Mouse (Mus musculus): ENCODE data around the gene Actr1a. TPM values are rescaled to one million over a fixed set of nuclear protein-coding genes. Genes with fewer than 3 reads are reported as not detected.

Actr1a gene
- polyA plus RNA-seq, 1 experiment from 2014 or later = 56.1 TPM

DNA sequence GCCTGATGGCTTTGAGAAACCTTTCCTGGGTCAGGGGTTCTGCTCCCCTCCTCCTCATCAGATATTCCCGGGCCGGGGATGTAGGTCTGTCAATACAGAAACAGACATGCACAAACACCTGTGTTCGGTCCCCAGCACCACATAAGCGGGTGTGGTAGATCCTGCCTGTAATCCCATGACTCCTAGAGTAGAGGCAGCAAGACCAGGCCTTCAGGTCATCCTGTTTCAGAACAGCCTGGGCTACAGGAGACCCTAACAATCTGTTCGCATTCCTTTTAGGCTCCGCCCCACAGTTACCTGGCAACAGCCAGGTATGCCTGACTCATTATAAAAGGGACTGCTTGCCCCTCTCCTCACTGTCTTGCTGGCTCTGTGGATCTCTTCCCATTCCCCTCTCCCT is 46.0 kb downstream of the Actr1a start:
- Histone ChIP-seq H3K4me3 (replicated peaks) (peak overlapping the region; percentile 70), H3K27me3 (peaks cover 30% of the 10 kb centered on the region), H3K4me2 (peak overlapping the region; percentile 89), H3K4me1 (replicated peaks) (peaks cover 62% of the 10 kb centered on the region), H3K9me3 (replicated peaks) (no peaks in the 10 kb centered on the region), H3K36me3 (no peaks in the 10 kb centered on the region), H3K9ac (peak overlapping the region; percentile 73), H3K27ac (no peak overlapping the region)
- 48% methylated on average over 6 of the region's 6 CpGs for WGBS (ENCODE audit: insufficient replicate concordance)
- ATAC-seq (ENCODE audit: low read depth) (no peak), DNase-seq (no peak)

- WGBS (ENCODE audit: insufficient replicate concordance) = under 1% methylated on average over 78 of the region's 78 CpGs
- H3K36me3 ChIP-seq = no peaks in the 10 kb centered on the region
- peaks cover 30% of the 10 kb centered on the region for H3K27me3 ChIP-seq
- H3K4me2 ChIP-seq = peak overlapping the region; percentile 89
- peak overlapping the region; percentile 73 for H3K9ac ChIP-seq
- H3K4me1 ChIP-seq (replicated peaks) = peaks cover 69% of the 10 kb centered on the region
- DNase-seq (no peak), ATAC-seq (ENCODE audit: low read depth) (peak; percentile 63)
- peak overlapping the region; percentile 62 for H3K27ac ChIP-seq
- H3K4me3 ChIP-seq (replicated peaks) = peak overlapping the region; percentile 70
- no peaks in the 10 kb centered on the region for H3K9me3 ChIP-seq (replicated peaks)
These were observed 46.6 kb downstream of the Actr1a start for GRCm38 (mm10) chr19:46348761-46349458.

GRCm38 (mm10) chr19:46347936-46348668 is 47.4 kb downstream of the Actr1a start:
- WGBS (ENCODE audit: insufficient replicate concordance) = 29% methylated on average over 14 of the region's 14 CpGs
- Histone ChIP-seq H3K27me3 (peaks cover 30% of the 10 kb centered on the region), H3K36me3 (no peaks in the 10 kb centered on the region), H3K9me3 (replicated peaks) (no peaks in the 10 kb centered on the region), H3K4me2 (peak overlapping the region; percentile 89), H3K27ac (peak overlapping the region; percentile 62), H3K4me1 (replicated peaks) (peaks cover 74% of the 10 kb centered on the region), H3K9ac (peak overlapping the region; percentile 73), H3K4me3 (replicated peaks) (peak overlapping the region; percentile 70)
- ATAC-seq (ENCODE audit: low read depth) (peak; percentile 13; the same call in 1 of the 2 replicates), DNase-seq (no peak)

DNA sequence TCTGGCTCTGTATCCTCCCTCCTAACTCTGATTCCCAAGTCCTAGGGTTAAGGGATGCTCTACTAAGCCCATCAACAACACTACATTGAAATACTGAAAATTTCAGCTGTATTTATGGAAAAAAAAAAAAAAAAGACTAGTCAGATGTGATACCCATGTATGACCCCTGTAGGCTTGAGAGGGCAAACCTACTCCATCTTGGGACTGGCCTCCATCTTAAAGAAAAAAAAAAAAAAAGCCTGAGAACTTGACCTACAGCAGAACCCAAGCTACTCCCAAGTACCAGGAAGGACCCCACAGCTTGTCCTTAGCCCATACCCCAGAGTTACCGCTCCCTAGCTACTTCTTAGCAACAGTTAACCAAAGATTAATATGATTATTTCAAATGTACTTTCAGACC is 48.4 kb downstream of the Actr1a start:
- peaks cover 68% of the 10 kb centered on the region for H3K4me1 ChIP-seq (replicated peaks)
- 88% methylated on average over 1 of the region's 1 CpGs for WGBS (ENCODE audit: insufficient replicate concordance)

DNA sequence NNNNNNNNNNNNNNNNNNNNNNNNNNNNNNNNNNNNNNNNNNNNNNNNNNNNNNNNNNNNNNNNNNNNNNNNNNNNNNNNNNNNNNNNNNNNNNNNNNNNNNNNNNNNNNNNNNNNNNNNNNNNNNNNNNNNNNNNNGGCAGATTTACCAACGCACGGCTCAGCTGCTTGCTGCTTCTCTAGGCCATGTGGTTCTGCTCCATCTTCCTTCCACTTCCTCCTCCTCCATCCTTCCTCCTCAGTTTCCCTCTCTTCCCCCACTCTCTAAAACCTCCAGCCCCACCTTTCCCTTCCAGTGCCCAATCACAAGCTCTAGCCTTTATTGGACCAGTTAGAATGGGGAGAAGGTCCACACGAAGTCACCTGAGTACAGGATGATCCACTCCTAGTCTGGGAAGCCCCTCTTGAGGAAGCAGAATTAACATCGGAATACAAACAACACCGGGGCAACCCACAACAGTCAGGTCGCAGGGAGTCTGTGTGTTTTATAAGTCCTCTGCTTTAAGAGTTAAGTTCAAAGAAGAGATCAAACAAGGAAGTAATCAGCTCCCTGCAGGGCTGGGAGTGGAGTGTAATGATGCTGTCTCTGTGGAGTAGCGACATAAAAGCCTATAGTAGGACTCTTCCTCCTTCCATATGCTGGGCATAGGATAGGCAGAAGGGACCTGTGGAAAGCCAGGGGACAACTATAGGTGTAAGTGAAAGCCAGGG is 50.7 kb downstream of the Actr1a start:
- Histone ChIP-seq H3K4me1 (replicated peaks) (peaks cover 79% of the 10 kb centered on the region), H3K9ac (no peak overlapping the region), H3K27ac (no peak overlapping the region), H3K9me3 (replicated peaks) (no peaks in the 10 kb centered on the region), H3K27me3 (peaks cover 17% of the 10 kb centered on the region), H3K4me2 (no peak overlapping the region), H3K4me3 (replicated peaks) (no peak overlapping the region), H3K36me3 (no peaks in the 10 kb centered on the region)
- WGBS (ENCODE audit: insufficient replicate concordance) = 31% methylated on average over 7 of the region's 7 CpGs
- DNase-seq = no peak
- ATAC-seq (ENCODE audit: low read depth) = no peak

More for the DNA sequence above, 48.4 kb downstream of the Actr1a start:
- H3K27me3 ChIP-seq = peaks cover 30% of the 10 kb centered on the region
- H3K9ac ChIP-seq = no peak overlapping the region
- DNase-seq (no peak), ATAC-seq (ENCODE audit: low read depth) (no peak)
- H3K27ac ChIP-seq = no peak overlapping the region
- H3K4me2 ChIP-seq = no peak overlapping the region
- no peaks in the 10 kb centered on the region for H3K36me3 ChIP-seq
- H3K9me3 ChIP-seq (replicated peaks) = no peaks in the 10 kb centered on the region
- H3K4me3 ChIP-seq (replicated peaks) = no peak overlapping the region

DNA sequence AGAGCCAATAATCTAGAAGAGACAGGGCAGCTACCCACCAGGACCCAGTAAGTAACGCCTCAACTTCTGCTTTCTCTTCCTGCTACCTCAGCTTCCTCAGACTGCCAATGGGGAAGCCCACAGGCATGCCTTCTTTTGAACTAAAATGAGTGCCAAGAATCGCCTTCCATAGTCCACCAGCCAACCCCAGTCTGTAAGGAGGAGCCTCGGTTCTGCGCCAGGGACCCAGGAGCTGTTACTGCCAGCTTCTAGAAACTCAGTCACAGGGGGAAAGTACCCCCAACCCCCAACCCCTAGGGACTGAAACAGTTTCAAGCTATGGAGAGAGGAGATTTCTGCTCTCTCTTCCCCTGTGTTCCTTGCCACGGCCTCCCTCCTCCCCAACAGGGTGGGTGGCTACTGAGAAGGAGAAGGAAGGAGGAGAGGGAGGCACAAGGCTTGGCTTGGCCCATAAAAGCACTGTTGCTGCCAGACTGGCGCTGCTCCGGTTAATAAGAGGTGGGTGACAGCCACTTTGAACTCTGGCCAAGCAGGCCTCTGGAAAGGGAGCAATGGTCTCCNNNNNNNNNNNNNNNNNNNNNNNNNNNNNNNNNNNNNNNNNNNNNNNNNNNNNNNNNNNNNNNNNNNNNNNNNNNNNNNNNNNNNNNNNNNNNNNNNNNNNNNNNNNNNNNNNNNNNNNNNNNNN is 56.1 kb downstream of the Actr1a start:
- Histone ChIP-seq H3K4me3 (replicated peaks) (peak overlapping the region; percentile 46), H3K27ac (peak overlapping the region; percentile 77), H3K4me2 (peak overlapping the region; percentile 79), H3K9me3 (replicated peaks) (no peaks in the 10 kb centered on the region), H3K36me3 (no peaks in the 10 kb centered on the region), H3K27me3 (no peaks in the 10 kb centered on the region), H3K4me1 (replicated peaks) (peaks cover 64% of the 10 kb centered on the region), H3K9ac (peak overlapping the region; percentile 46)
- DNase-seq (no peak), ATAC-seq (ENCODE audit: low read depth) (peak; percentile 0; the same call in 1 of the 2 replicates)
- WGBS (ENCODE audit: insufficient replicate concordance) = 34% methylated on average over 7 of the region's 7 CpGs

GRCm38 (mm10) chr19:46338942-46339286 is 56.6 kb downstream of the Actr1a start:
- H3K36me3 ChIP-seq = no peaks in the 10 kb centered on the region
- H3K27me3 ChIP-seq = no peaks in the 10 kb centered on the region
- peaks cover 58% of the 10 kb centered on the region for H3K4me1 ChIP-seq (replicated peaks)
- H3K4me2 ChIP-seq = peak overlapping the region; percentile 79
- peak overlapping the region; percentile 46 for H3K9ac ChIP-seq
- peak overlapping the region; percentile 46 for H3K4me3 ChIP-seq (replicated peaks)
- no peaks in the 10 kb centered on the region for H3K9me3 ChIP-seq (replicated peaks)
- H3K27ac ChIP-seq = peak overlapping the region; percentile 77
- DNase-seq (no peak), ATAC-seq (ENCODE audit: low read depth) (peak; percentile 27)
- WGBS (ENCODE audit: insufficient replicate concordance) = 19% methylated on average over 6 of the region's 6 CpGs

DNA sequence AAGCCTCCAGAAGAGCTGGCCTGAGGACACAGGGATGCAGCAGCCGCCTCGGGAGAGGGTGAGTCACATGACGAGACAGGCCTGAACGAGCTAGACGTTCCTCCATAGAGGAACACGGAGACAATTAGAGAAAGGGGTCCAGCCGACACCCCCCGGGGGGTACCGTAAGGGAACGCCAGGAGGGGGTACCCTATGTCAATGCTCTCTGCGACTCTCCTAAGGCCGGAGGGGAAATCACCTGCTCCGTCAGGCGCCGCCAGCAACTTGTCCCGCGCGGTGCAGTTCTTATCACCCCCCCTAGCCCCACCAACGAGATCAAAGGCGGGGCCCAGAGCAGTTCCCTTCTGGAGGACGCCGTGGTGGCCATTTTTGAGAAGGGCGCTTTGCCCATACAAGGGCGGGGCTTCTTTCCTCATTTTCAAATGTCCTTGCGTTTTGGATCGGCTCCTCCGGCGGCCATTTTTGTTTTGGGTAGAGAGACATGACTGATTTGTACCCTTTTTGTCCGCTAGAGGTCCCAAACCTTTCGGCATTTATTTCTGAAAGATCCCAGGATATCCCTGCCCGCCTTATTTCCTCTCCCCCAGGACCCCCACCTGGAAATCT is 57.1 kb downstream of the Actr1a start, which contains the start of gene Cuedc2:
Gene Cuedc2, minus strand, starts transcription at position 372 of the 606 bp plus-strand sequence.
- H3K4me3 ChIP-seq (replicated peaks) = peak within 1 kb of the TSS; percentile 69
- peak within 1 kb of the TSS; percentile 79 for H3K4me2 ChIP-seq
- peak; percentile 96 for DNase-seq
- ATAC-seq (ENCODE audit: low read depth) = peak; percentile 84
- peak within 1 kb of the TSS; percentile 77 for H3K9ac ChIP-seq
- H3K27ac ChIP-seq = peak within 1 kb of the TSS; percentile 77
- no peaks in the 10 kb centered on the region for H3K9me3 ChIP-seq (replicated peaks)
- H3K36me3 ChIP-seq = no peaks in the 10 kb centered on the region
- H3K27me3 ChIP-seq = no peaks in the 10 kb centered on the region
- under 1% methylated on average over 31 of the region's 31 CpGs for WGBS (ENCODE audit: insufficient replicate concordance)
- peaks cover 54% of the 10 kb centered on the region for H3K4me1 ChIP-seq (replicated peaks)

DNA sequence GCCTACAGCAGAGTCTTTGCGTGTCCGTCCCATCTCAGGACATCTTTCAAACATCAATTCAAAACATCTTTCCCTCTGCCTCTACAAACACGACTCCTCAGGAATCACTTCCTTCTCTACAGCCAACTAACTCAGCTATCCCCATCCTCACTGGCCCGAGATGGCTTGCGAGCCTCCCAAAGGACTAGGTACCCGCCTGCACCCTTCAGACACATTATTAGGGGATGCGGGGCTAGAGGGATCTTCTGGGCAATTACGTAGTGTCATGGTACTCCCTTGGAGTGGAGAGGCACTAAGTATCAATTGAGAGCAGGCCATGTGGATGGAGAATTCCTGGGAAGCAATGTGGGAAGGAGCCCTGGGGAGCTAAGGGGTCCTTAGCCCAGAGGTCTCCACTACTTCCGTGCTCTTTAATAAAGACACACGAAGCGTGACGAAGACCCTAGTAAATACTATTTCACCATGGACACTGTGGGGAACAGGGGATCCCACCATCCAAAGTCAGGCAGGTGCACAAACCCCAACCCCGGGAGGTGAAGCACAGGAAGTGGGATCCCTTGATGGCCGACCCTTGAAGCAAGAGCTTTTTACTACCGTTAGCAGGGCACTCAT is 57.7 kb downstream of the Actr1a start:
- Histone ChIP-seq H3K27ac (peak overlapping the region; percentile 65), H3K4me1 (replicated peaks) (peaks cover 48% of the 10 kb centered on the region), H3K4me3 (replicated peaks) (peak overlapping the region; percentile 69), H3K9ac (peak overlapping the region; percentile 77), H3K36me3 (no peaks in the 10 kb centered on the region), H3K4me2 (peak overlapping the region; percentile 79), H3K27me3 (no peaks in the 10 kb centered on the region), H3K9me3 (replicated peaks) (no peaks in the 10 kb centered on the region)
- WGBS (ENCODE audit: insufficient replicate concordance) = 37% methylated on average over 15 of the region's 15 CpGs
- DNase-seq (no peak), ATAC-seq (ENCODE audit: low read depth) (no peak)

- H3K9ac ChIP-seq = no peak overlapping the region
- H3K4me1 ChIP-seq (replicated peaks) = peaks cover 41% of the 10 kb centered on the region
- ATAC-seq (ENCODE audit: low read depth) = no peak
- 72% methylated on average over 3 of the region's 3 CpGs for WGBS (ENCODE audit: insufficient replicate concordance)
- H3K36me3 ChIP-seq = peaks cover 20% of the 10 kb centered on the region
- no peak overlapping the region for H3K27ac ChIP-seq
- H3K27me3 ChIP-seq = peaks cover 5% of the 10 kb centered on the region; the same call in 1 of the 2 replicates
- no peak overlapping the region for H3K4me3 ChIP-seq (replicated peaks)
- no peak for DNase-seq
- H3K4me2 ChIP-seq = no peak overlapping the region
- no peaks in the 10 kb centered on the region for H3K9me3 ChIP-seq (replicated peaks)
These were observed 61.6 kb downstream of the Actr1a start for GRCm38 (mm10) chr19:46333906-46334305.

Data from liver, embryonic 13.5 days (tissue).